Mouse (Mus musculus) kidney, postnatal 10 days (tissue): ENCODE results near the gene Slc33a1.

Experiments
- DNase-seq: peaks from one replicate; pipeline ENCODE4 v3.0.0; 2021; ENCODE audit warnings: mixed read lengths

The Slc33a1 gene

GRCm38 (mm10) chr3:63897177-63897576, 67.4 kb downstream of the Slc33a1 start:
- no peak for DNase-seq

- DNase-seq, result no peak
These were observed 68.3 kb downstream of the Slc33a1 start for GRCm38 (mm10) chr3:63896303-63896702.

- no peak for DNase-seq
These were observed 68.8 kb downstream of the Slc33a1 start for GRCm38 (mm10) chr3:63895786-63896185.

GRCm38 (mm10) chr3:63893677-63894076, 70.9 kb downstream of the Slc33a1 start:
- peak; percentile 33 for DNase-seq

GRCm38 (mm10) chr3:63892154-63892553, 72.4 kb downstream of the Slc33a1 start:
- DNase-seq, result no peak
